Mouse (Mus musculus) urinary bladder, adult 18-20 months (tissue): ENCODE results near the gene Fbrs.
"Not testable (repeated sequence)": the region's sequence is repeated elsewhere in the genome, so short reads cannot be mapped to it uniquely, and the experiment has no call there.

Source experiments
- DNase-seq, 2 experiments: peaks; one replicate each; pipeline ENCODE4 v3.0.0; 2022; ENCODE audit warnings: low spot score in 2 of 2, mixed read lengths in 2 of 2

Fbrs gene

GRCm38 (mm10) chr7:127478635-127479317 lies at the start of gene Fbrs:
Gene Fbrs, plus strand, starts transcription at chr7:127479199.
- peak; percentile 92 to 96 for DNase-seq

GRCm38 (mm10) chr7:127435206-127435605 lies 43.8 kb upstream of the Fbrs start:
- DNase-seq, result no peak

- no peak for DNase-seq
Observed at GRCm38 (mm10) chr7:127437724-127438123, 41.3 kb upstream of the Fbrs start.

GRCm38 (mm10) chr7:127443976-127444375 lies 35.0 kb upstream of the Fbrs start:
- DNase-seq, result no peak

- peak; percentile 87 to 90 for DNase-seq
Observed at GRCm38 (mm10) chr7:127448521-127449300, 30.3 kb upstream of the Fbrs start, which contains the start of gene Zfp689. Gene Zfp689, minus strand, starts transcription at chr7:127449158.

- no peak for DNase-seq
Observed at GRCm38 (mm10) chr7:127449966-127450365, 29.0 kb upstream of the Fbrs start.

GRCm38 (mm10) chr7:127453056-127453455 lies 25.9 kb upstream of the Fbrs start:
- DNase-seq, result no peak

- no peak for DNase-seq
Observed at GRCm38 (mm10) chr7:127454905-127455304, 24.1 kb upstream of the Fbrs start.

- DNase-seq, result not testable (repeated sequence)
Observed at GRCm38 (mm10) chr7:127458371-127459122, 20.5 kb upstream of the Fbrs start.

GRCm38 (mm10) chr7:127459311-127459710 lies 19.7 kb upstream of the Fbrs start, which contains the start of gene Prr14:
Gene Prr14, plus strand, starts transcription at chr7:127459611.
- not testable (repeated sequence) for DNase-seq

- DNase-seq, result no peak
Observed at GRCm38 (mm10) chr7:127465191-127465590, 13.8 kb upstream of the Fbrs start.

GRCm38 (mm10) chr7:127465670-127466069 lies 13.3 kb upstream of the Fbrs start:
- DNase-seq, result not testable (repeated sequence)

GRCm38 (mm10) chr7:127466606-127467005 lies 12.4 kb upstream of the Fbrs start:
- DNase-seq, result no peak

- no peak for DNase-seq
Observed at GRCm38 (mm10) chr7:127470011-127470715, 8.8 kb upstream of the Fbrs start.

GRCm38 (mm10) chr7:127470743-127471645 lies 8.0 kb upstream of the Fbrs start:
- peak; percentile 63 to 90 for DNase-seq

GRCm38 (mm10) chr7:127471646-127472010 lies 7.4 kb upstream of the Fbrs start:
- DNase-seq, result peak; percentile 43 to 62

- DNase-seq, result no peak
Observed at GRCm38 (mm10) chr7:127472060-127472459, 6.9 kb upstream of the Fbrs start.

- no peak for DNase-seq
Observed at GRCm38 (mm10) chr7:127473705-127474104, 5.3 kb upstream of the Fbrs start.

- no peak for DNase-seq
Observed at GRCm38 (mm10) chr7:127474378-127475070, 4.5 kb upstream of the Fbrs start.

GRCm38 (mm10) chr7:127475186-127475740 lies 3.7 kb upstream of the Fbrs start:
- DNase-seq, result no peak
